Mouse (Mus musculus): Measurements from ENCODE around the gene Begain. TPM values are rescaled to one million over a fixed set of nuclear protein-coding genes. Genes with fewer than 3 reads are reported as not detected.
A peak's percentile ranks its signal among the peaks of the same experiment; 100 is the strongest.

Begain gene
- total RNA-seq (2021): under 1 TPM; 0.08 to 0.23 TPM
- polyA plus RNA-seq (2012; rRNA removed): 0.41 and 0.74 TPM in 2 replicates
- long read RNA-seq: 0 reads

DNA sequence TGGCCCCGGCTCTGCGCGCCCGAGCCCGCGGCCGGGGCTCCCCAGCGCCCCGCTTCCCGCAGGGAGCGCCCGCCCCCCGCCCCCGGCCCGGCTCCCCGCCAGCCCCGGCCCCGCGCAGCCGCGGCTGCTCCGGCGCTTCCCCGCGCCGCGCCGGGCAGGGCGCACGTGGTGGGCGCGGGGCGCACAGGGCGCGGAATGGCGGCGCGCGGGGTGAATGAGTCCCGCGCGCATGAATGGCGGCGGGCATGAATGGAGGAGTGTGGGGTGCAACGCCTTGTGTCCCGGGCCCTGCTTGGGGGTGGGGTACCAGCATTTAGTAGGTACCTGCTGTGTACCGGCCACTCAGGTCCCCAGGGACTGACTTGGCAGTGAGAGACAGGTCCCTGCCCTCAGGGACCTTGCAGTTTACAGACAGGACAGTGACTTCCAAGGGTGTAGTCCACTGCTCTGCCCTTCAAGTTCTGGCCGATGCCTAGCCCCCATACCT lies at the start of gene Begain:
Gene Begain (minus strand): TSS at position 51 of the 487 bp plus-strand sequence.
- Histone ChIP-seq H3K4me3 (peak within 1 kb of the TSS; percentile 36; the same call in 1 of the 2 replicates), H3K27me3 (ENCODE audit: control insufficient read depth, insufficient read depth, low read length) (no peaks in the 10 kb centered on the region), H3K36me3 (ENCODE audit: control insufficient read depth, insufficient read depth, low read length) (no peaks in the 10 kb centered on the region), H3K79me2 (replicated peaks; ENCODE audit: control insufficient read depth, insufficient read depth, low read length) (no peaks in the 10 kb centered on the region), H3K27ac (no peak within 1 kb of the TSS), H3K4me1 (ENCODE audit: control insufficient read depth, insufficient read depth, low read length) (no peaks in the 10 kb centered on the region), H3K9ac (ENCODE audit: low read depth, low read length) (peak within 1 kb of the TSS; percentile 27; the same call in 1 of the 2 replicates)
- intact Hi-C loops (cut with DNase I): no loop called here
- DNase-seq: no peak
- WGBS: 3% methylated on average over 47 of the region's 48 CpGs
- TF ChIP-seq EP300 (IDR thresholded peaks at IDR 0.05; ENCODE audit: insufficient read depth, low read depth, low read length) (no peak), CTCF (IDR thresholded peaks at IDR 0.05) (no peak), POLR2A (IDR thresholded peaks at IDR 0.05; ENCODE audit: insufficient read depth, low read depth, low read length) (no peak)

DNA sequence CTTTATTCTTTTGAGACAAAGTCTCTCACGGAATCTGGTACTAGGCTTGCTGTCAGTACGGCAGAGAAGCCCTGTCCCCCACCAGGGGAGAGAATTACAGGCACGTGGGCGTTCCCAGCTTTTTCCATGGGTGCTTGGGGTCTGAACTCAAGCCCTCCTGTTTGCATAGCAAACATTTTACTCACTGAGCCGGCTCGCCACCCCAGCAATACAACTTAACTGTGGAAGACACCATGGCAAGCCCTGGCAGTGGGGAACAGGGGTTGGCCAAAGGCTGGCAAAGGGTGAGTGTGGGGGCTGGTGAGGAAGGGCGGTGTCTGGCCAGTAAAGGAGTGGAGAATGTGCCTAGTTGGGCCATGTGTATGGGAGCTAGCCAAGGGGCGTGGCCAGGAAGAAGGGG lies 47.7 kb upstream of the Begain start:
- intact Hi-C loops (cut with DNase I): no loop called here
- TF ChIP-seq EP300 (IDR thresholded peaks at IDR 0.05; ENCODE audit: insufficient read depth, low read depth, low read length) (no peak), CTCF (IDR thresholded peaks at IDR 0.05) (no peak), POLR2A (IDR thresholded peaks at IDR 0.05; ENCODE audit: insufficient read depth, low read depth, low read length) (no peak)
- H3K9ac ChIP-seq (ENCODE audit: low read depth, low read length): no peak overlapping the region
- H3K4me3 ChIP-seq: no peak overlapping the region
- no peak overlapping the region for H3K27ac ChIP-seq
- no peaks in the 10 kb centered on the region for H3K27me3 ChIP-seq (ENCODE audit: control insufficient read depth, insufficient read depth, low read length)
- H3K79me2 ChIP-seq (replicated peaks; ENCODE audit: control insufficient read depth, insufficient read depth, low read length): no peaks in the 10 kb centered on the region
- 53% methylated on average over 8 of the region's 8 CpGs for WGBS
- no peaks in the 10 kb centered on the region for H3K36me3 ChIP-seq (ENCODE audit: control insufficient read depth, insufficient read depth, low read length)
- H3K4me1 ChIP-seq (ENCODE audit: control insufficient read depth, insufficient read depth, low read length): no peaks in the 10 kb centered on the region
- DNase-seq: no peak

DNA sequence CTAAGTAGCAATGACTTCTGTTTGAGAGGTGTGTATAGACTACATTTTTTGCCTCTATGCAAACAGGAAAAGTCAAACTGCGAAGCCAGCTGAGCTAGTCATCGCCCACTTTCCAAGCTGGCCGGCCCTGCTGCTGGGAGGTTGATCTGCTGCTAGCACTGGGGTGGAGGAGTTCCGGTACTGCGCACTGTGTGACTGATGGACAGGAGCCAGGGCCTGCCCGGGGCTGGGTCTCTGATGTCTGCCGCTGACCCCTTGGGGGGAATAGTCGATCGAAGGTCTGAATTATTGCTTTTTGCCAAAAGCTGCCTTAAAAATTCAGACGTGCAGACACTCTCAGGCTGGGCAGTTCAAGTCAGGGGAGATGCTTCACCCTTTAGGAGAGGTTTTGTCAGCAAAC lies 47.1 kb upstream of the Begain start:
- Histone ChIP-seq H3K4me1 (ENCODE audit: control insufficient read depth, insufficient read depth, low read length) (no peaks in the 10 kb centered on the region), H3K36me3 (ENCODE audit: control insufficient read depth, insufficient read depth, low read length) (no peaks in the 10 kb centered on the region), H3K27ac (no peak overlapping the region), H3K79me2 (replicated peaks; ENCODE audit: control insufficient read depth, insufficient read depth, low read length) (no peaks in the 10 kb centered on the region), H3K4me3 (no peak overlapping the region), H3K9ac (ENCODE audit: low read depth, low read length) (no peak overlapping the region), H3K27me3 (ENCODE audit: control insufficient read depth, insufficient read depth, low read length) (no peaks in the 10 kb centered on the region)
- TF ChIP-seq EP300 (IDR thresholded peaks at IDR 0.05; ENCODE audit: insufficient read depth, low read depth, low read length) (no peak), CTCF (IDR thresholded peaks at IDR 0.05) (no peak), POLR2A (IDR thresholded peaks at IDR 0.05; ENCODE audit: insufficient read depth, low read depth, low read length) (no peak)
- DNase-seq: no peak
- WGBS: 74% methylated on average over 10 of the region's 10 CpGs
- intact Hi-C loops (cut with DNase I): no loop called here

DNA sequence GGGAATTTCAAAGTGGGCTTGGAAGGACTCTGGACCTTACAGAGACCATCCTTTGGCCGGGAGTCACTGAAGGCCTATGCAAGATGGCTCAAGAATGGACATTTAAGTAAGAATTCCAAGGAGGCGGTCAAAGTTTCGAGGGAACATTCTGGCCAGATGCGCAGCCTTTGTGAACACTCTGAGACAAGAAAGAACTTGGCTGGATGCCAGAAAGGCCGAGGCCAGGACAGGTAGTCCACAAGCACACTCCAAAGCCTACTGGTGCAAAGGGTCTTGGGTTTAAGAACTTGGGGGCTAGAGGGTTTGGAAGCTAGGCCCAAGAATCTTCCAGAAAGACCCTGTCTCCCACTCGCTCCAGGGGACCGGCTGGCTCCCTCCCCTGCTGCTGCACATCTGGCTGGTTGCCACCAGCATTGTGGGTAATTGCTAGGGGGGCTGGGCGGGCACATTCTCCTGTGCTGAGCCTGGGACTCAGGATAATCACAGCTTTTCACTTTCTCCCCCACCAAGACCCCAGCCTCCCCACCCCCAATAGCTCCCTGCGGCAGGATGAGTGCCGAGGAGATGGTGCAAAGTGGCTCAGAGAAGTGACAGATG lies 45.1 kb upstream of the Begain start:
- Histone ChIP-seq H3K27ac (no peak overlapping the region), H3K4me1 (ENCODE audit: control insufficient read depth, insufficient read depth, low read length) (no peaks in the 10 kb centered on the region), H3K27me3 (ENCODE audit: control insufficient read depth, insufficient read depth, low read length) (no peaks in the 10 kb centered on the region), H3K36me3 (ENCODE audit: control insufficient read depth, insufficient read depth, low read length) (no peaks in the 10 kb centered on the region), H3K79me2 (replicated peaks; ENCODE audit: control insufficient read depth, insufficient read depth, low read length) (no peaks in the 10 kb centered on the region), H3K4me3 (no peak overlapping the region), H3K9ac (ENCODE audit: low read depth, low read length) (no peak overlapping the region)
- TF ChIP-seq CTCF (IDR thresholded peaks at IDR 0.05) (no peak), EP300 (IDR thresholded peaks at IDR 0.05; ENCODE audit: insufficient read depth, low read depth, low read length) (no peak), POLR2A (IDR thresholded peaks at IDR 0.05; ENCODE audit: insufficient read depth, low read depth, low read length) (no peak)
- 49% methylated on average over 10 of the region's 10 CpGs for WGBS
- intact Hi-C loops (cut with DNase I): no loop called here
- DNase-seq: no peak

DNA sequence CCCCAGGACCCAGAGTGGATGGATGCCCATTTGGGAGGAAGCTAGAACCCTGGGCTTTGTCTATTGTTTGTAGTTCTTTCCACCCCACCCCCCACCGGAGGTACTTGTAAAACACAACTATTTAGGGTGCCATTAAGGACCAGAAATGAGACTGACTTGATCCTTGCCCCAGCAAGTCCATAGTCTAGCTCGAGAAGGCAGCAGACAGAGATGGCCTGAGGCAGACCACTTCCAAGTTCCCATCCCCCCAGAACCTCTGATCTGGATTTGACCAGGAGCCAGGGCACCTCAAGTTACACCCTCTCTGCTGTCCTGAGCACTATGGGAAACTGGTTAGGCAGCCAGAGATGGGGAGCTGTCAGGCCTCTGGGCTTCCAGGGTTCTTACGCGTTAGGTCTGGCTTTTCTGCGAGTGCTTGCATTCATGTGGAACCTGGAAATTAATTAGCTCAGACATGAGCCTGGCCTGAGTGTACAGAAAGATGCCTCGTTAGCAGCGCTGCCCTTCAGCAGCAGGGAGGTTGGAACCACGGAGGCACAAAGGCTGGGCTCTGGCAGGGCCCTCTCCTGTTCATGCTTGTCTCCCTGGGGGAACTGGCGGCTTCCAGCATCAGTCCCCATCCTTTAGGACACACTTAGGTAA lies 44.5 kb upstream of the Begain start:
- Histone ChIP-seq H3K4me1 (ENCODE audit: control insufficient read depth, insufficient read depth, low read length) (no peaks in the 10 kb centered on the region), H3K9ac (ENCODE audit: low read depth, low read length) (no peak overlapping the region), H3K4me3 (no peak overlapping the region), H3K27ac (no peak overlapping the region), H3K27me3 (ENCODE audit: control insufficient read depth, insufficient read depth, low read length) (no peaks in the 10 kb centered on the region), H3K79me2 (replicated peaks; ENCODE audit: control insufficient read depth, insufficient read depth, low read length) (no peaks in the 10 kb centered on the region), H3K36me3 (ENCODE audit: control insufficient read depth, insufficient read depth, low read length) (no peaks in the 10 kb centered on the region)
- no peak for DNase-seq
- 70% methylated on average over 9 of the region's 9 CpGs for WGBS
- TF ChIP-seq CTCF (IDR thresholded peaks at IDR 0.05) (no peak), EP300 (IDR thresholded peaks at IDR 0.05; ENCODE audit: insufficient read depth, low read depth, low read length) (no peak), POLR2A (IDR thresholded peaks at IDR 0.05; ENCODE audit: insufficient read depth, low read depth, low read length) (no peak)
- intact Hi-C loops (cut with DNase I): no loop called here

DNA sequence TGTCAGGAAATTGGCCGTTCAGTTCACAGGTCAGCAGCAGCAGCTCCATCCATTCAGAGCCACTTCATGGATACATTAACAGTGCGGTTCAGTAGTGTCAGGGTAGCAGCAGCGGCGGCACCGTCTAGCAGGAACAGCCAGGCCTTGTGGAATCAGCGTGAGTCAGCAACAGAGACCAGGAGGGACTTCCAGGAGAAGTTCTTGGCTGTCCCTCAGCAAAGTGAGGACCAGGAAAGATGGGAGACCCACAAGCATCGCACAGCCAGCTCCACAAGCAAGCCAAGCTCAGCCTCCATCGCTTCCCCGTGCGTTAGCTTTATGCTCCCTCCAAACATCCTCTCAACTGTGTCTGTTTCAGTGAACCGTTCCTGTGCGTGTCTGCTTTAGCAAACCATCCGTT lies 40.9 kb upstream of the Begain start:
- Histone ChIP-seq H3K4me1 (ENCODE audit: control insufficient read depth, insufficient read depth, low read length) (no peaks in the 10 kb centered on the region), H3K9ac (ENCODE audit: low read depth, low read length) (no peak overlapping the region)
- 81% methylated on average over 13 of the region's 13 CpGs for WGBS

More for the DNA sequence above, 40.9 kb upstream of the Begain start:
- no peak for DNase-seq
- Histone ChIP-seq H3K36me3 (ENCODE audit: control insufficient read depth, insufficient read depth, low read length) (no peaks in the 10 kb centered on the region), H3K27ac (no peak overlapping the region), H3K4me3 (no peak overlapping the region), H3K27me3 (ENCODE audit: control insufficient read depth, insufficient read depth, low read length) (no peaks in the 10 kb centered on the region), H3K79me2 (replicated peaks; ENCODE audit: control insufficient read depth, insufficient read depth, low read length) (no peaks in the 10 kb centered on the region)
- TF ChIP-seq POLR2A (IDR thresholded peaks at IDR 0.05; ENCODE audit: insufficient read depth, low read depth, low read length) (no peak), CTCF (IDR thresholded peaks at IDR 0.05) (no peak), EP300 (IDR thresholded peaks at IDR 0.05; ENCODE audit: insufficient read depth, low read depth, low read length) (no peak)
- intact Hi-C loops (cut with DNase I): no loop called here
